Mouse (Mus musculus): ENCODE measurements around the gene Slc5a1. TPM values are rescaled to one million over a fixed set of nuclear protein-coding genes. Genes with fewer than 3 reads are reported as not detected.

Slc5a1 gene
- polyA plus RNA-seq, 1 experiment from 2014 or later = 0.04 TPM

DNA sequence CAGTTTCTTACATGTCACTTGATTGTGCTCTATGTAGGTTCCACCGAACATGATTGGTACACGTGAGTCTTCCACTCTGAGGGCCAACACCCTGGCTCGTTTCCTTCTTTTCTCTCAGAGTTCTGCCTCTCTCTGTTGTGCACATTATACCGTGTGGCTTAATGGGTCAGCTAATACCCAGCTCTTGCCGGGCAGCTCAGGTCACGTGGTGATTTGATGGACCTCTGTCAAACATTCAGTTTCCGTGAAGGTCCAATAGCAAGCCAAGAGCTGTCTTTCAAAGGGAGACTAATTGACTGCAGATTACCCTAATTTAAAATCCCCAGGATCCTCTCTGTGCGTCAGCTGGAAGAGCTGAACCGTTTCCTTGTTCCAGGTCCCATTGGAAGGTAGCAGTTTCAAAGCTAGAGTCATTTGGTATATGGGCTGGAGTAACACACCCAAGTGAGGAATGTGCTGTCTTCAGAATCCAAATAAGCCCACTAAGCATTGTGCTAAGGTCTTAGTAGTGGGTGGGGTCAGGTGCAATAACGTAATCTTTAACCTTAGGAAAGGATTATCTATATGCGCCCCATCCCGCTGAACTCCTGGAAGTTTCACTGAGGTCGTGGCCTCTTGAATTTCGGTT lies 3.9 kb downstream of the Slc5a1 start:
- no peak overlapping the region for H3K4me3 ChIP-seq
- H3K9ac ChIP-seq = no peak overlapping the region
- H3K4me2 ChIP-seq = no peak overlapping the region
- peaks cover 25% of the 10 kb centered on the region for H3K27me3 ChIP-seq
- no peaks in the 10 kb centered on the region for H3K9me3 ChIP-seq (replicated peaks)
- no peak overlapping the region for H3K27ac ChIP-seq
- ATAC-seq = no peak
- no peaks in the 10 kb centered on the region for H3K36me3 ChIP-seq (ENCODE audit: poor library complexity, severe bottlenecking)
- 73% methylated on average over 14 of the region's 14 CpGs for WGBS
- 0 out of 2 replicates have a peak, but pooled peaks cover 5% of the 10 kb centered on the region for H3K4me1 ChIP-seq

DNA sequence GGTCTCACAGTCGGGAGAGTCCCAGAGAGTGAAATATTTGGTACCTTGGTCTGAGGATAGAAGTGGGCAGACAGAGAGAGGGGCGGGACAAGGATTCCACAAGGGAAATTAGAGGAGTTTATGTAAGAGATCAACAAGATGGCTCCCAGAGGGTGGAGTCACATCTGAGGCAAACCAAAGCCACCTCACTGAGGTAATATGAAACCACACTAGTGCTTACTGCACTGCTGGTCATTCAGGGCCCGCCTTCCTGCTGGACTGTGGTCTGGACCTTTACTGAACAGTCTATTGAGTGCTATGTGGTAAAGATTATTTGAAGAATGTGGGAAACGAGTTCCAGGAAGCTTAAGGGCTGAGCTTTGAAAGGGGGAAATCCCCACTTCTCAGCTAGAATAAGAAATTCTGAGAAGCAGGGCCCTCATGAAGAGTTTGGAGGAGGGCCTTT lies 17.9 kb downstream of the Slc5a1 start:
- no peaks in the 10 kb centered on the region for H3K4me1 ChIP-seq
- H3K9ac ChIP-seq = no peak overlapping the region
- no peak for ATAC-seq
- no peaks in the 10 kb centered on the region for H3K27me3 ChIP-seq
- no peak overlapping the region for H3K4me2 ChIP-seq
- no peaks in the 10 kb centered on the region for H3K9me3 ChIP-seq (replicated peaks)
- no peaks in the 10 kb centered on the region for H3K36me3 ChIP-seq (ENCODE audit: poor library complexity, severe bottlenecking)
- 52% methylated on average over 4 of the region's 4 CpGs for WGBS
- H3K27ac ChIP-seq = no peak overlapping the region
- H3K4me3 ChIP-seq = no peak overlapping the region

DNA sequence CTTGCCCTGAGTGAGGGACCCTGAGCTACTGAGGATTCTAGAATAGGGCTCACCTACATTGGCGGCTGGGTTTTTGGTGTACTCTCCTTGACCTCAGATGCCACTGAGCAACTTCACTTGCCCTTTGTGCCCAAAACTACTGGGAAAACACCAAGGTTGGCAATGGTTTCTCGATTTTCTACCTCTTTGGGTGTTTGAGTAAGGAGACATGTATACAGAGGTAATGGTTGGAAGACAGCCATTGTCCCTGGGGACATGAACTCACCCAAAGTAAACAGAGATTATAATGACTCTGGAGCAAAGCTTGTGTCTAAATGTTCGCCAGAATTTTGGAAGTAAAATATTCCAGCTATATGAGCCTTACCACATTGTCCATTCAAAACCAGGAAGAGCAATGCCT lies 19.6 kb downstream of the Slc5a1 start:
- WGBS = 77% methylated on average over 3 of the region's 3 CpGs

DNA sequence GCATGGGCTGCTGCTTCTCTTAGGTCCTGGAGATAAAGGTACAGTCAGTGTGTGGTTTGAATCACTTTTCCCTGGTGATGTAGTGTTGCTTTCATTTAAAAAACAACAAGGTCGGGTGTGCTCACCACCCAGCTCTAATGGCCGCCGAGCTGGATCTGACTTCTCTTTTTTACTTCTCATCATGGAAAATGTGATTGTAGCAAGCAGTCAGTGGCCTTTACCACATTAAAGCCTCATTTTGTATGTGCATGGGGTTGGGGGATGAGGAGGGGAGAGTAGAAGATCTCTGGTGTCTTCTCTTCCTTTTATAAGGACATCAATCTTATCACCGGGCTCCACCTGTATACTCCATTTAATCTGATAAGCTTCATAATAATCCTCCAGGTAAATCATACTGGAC lies 21.3 kb downstream of the Slc5a1 start:
- Histone ChIP-seq H3K4me3 (no peak overlapping the region), H3K9ac (no peak overlapping the region), H3K9me3 (replicated peaks) (no peaks in the 10 kb centered on the region), H3K27ac (no peak overlapping the region), H3K4me2 (no peak overlapping the region), H3K36me3 (ENCODE audit: poor library complexity, severe bottlenecking) (no peaks in the 10 kb centered on the region), H3K27me3 (no peaks in the 10 kb centered on the region), H3K4me1 (no peaks in the 10 kb centered on the region)
- WGBS = 88% methylated on average over 4 of the region's 4 CpGs
- no peak for ATAC-seq

More for the DNA sequence above, 19.6 kb downstream of the Slc5a1 start:
- H3K27me3 ChIP-seq = no peaks in the 10 kb centered on the region
- no peak for ATAC-seq
- H3K27ac ChIP-seq = no peak overlapping the region
- no peaks in the 10 kb centered on the region for H3K9me3 ChIP-seq (replicated peaks)
- H3K9ac ChIP-seq = no peak overlapping the region
- H3K4me3 ChIP-seq = no peak overlapping the region
- no peaks in the 10 kb centered on the region for H3K4me1 ChIP-seq
- no peak overlapping the region for H3K4me2 ChIP-seq
- H3K36me3 ChIP-seq (ENCODE audit: poor library complexity, severe bottlenecking) = no peaks in the 10 kb centered on the region

DNA sequence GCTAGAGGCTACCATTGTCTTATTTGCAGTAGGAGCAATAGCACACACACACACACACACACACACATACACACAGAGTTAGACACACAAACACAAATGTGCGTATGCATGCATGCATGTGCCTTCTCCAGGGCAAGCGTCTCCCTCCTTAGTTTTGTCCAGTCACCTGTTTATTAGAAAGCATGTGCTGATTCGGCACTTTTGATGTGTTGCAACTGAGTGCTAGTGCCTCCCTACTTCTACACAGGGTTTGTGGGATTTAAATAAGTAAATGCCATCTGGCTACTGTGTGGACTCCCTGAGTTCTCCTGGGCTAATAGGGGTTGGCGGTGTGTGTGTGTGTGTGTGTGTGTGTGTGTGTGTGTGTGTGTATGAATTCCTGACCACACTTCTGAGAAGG lies 30.1 kb downstream of the Slc5a1 start:
- no peak overlapping the region for H3K27ac ChIP-seq
- no peak overlapping the region for H3K4me3 ChIP-seq
- H3K4me1 ChIP-seq = no peaks in the 10 kb centered on the region
- H3K9ac ChIP-seq = no peak overlapping the region
- no peaks in the 10 kb centered on the region for H3K27me3 ChIP-seq
- H3K9me3 ChIP-seq (replicated peaks) = no peaks in the 10 kb centered on the region
- 94% methylated on average over 4 of the region's 4 CpGs for WGBS
- no peak overlapping the region for H3K4me2 ChIP-seq
- ATAC-seq = no peak
- H3K36me3 ChIP-seq (ENCODE audit: poor library complexity, severe bottlenecking) = no peaks in the 10 kb centered on the region

DNA sequence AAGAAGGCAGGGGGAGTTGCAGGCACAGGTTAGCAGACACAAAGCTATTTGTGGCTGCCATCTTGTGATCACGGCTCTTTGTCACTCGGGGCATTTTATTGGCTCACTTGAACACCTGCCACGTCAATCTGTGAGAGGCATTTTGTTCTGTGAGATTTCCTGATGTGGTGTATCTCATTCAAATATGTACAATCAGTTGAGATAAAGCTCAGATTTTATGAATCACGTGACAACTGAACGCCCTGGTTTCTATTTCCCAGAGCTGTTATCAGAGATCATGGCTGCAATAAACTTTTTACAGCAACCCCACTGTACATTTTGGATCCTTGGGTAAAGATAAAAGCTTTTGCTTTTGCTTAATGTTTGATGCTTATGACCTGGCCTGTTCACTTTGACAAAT lies 31.6 kb downstream of the Slc5a1 start:
- no peaks in the 10 kb centered on the region for H3K36me3 ChIP-seq (ENCODE audit: poor library complexity, severe bottlenecking)
- H3K27ac ChIP-seq = no peak overlapping the region
- no peaks in the 10 kb centered on the region for H3K27me3 ChIP-seq
- H3K9ac ChIP-seq = no peak overlapping the region
- H3K4me2 ChIP-seq = no peak overlapping the region
- H3K9me3 ChIP-seq (replicated peaks) = no peaks in the 10 kb centered on the region
- WGBS = 89% methylated on average over 5 of the region's 5 CpGs
- no peak overlapping the region for H3K4me3 ChIP-seq
- ATAC-seq = no peak
- no peaks in the 10 kb centered on the region for H3K4me1 ChIP-seq

DNA sequence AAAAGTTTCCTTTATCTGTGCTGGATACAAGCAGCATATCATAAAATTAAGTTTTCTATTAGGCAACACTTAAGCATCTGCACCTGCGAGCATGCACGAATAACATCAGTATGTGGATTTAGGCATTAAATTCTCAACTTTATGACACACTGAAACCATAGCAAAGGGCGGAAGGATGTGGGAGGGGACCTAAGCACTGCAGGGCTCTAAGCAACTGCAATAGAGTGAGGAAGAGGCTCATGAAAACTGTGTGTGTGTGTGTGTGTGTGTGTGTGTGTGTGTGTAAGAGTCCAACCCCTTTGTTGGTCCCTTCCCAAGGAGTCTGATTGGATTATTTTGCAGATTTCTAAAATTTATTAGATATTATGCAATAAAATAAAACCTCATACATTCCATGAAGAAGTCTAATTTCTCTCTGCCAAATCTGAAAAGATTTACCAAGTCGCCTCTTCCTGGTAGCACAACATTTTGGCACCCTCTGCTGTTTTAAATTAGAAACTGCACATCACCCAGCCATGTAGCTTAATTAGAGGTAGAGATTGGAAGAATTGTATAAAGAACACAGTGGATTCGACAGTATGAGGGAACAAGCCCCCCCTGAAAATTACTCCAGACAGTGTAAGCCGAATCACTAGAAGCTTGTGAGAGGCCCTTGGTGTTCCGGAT lies 38.9 kb downstream of the Slc5a1 start:
- H3K9ac ChIP-seq = no peak overlapping the region
- H3K36me3 ChIP-seq (ENCODE audit: poor library complexity, severe bottlenecking) = no peaks in the 10 kb centered on the region
- H3K27ac ChIP-seq = no peak overlapping the region
- no peak for ATAC-seq
- H3K4me3 ChIP-seq = no peak overlapping the region
- no peaks in the 10 kb centered on the region for H3K9me3 ChIP-seq (replicated peaks)
- H3K27me3 ChIP-seq = no peaks in the 10 kb centered on the region
- H3K4me2 ChIP-seq = no peak overlapping the region
- H3K4me1 ChIP-seq = no peaks in the 10 kb centered on the region
- WGBS = 56% methylated on average over 7 of the region's 7 CpGs

DNA sequence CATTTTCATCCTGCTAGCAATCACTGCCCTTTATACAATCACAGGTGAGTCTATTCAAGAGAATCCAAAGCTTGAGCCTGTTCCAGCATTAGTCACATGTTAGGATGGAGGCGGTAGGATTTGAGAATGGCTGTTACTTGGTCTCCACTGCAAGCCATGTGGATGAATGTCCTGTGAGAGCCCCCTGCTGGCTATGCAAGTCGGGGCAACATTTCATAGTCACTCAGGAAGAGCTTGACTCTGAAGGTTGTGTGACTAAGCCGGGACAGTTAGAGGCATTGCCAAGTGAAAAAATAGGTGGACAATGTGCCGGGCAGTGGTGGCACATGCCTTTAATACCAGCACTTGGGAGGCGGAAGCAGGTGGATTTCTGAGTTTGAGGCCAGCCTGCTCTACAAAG lies 40.0 kb downstream of the Slc5a1 start:
- Histone ChIP-seq H3K4me2 (no peak overlapping the region), H3K9ac (no peak overlapping the region), H3K27ac (no peak overlapping the region), H3K4me1 (no peaks in the 10 kb centered on the region), H3K4me3 (no peak overlapping the region), H3K36me3 (ENCODE audit: poor library complexity, severe bottlenecking) (no peaks in the 10 kb centered on the region), H3K9me3 (replicated peaks) (no peaks in the 10 kb centered on the region), H3K27me3 (no peaks in the 10 kb centered on the region)
- WGBS = 61% methylated on average over 5 of the region's 5 CpGs
- no peak for ATAC-seq

DNA sequence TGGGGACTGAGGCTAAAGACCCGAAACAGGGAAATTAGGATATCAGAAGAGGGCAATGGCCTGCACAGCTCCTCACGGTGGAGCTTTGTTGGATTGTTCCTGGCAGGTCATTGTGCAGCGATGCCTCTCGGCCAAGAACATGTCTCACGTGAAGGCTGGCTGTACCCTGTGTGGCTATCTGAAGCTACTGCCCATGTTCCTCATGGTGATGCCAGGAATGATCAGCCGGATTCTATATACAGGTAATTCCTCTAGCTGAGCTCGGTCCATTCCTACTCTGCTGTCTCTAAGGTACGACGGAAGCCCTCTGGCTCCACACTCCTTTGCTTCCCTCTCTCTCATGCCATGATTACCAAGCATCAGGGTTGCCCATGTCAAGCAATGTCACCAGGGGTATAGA lies 42.8 kb downstream of the Slc5a1 start:
- H3K4me1 ChIP-seq = no peaks in the 10 kb centered on the region
- 84% methylated on average over 9 of the region's 9 CpGs for WGBS

DNA sequence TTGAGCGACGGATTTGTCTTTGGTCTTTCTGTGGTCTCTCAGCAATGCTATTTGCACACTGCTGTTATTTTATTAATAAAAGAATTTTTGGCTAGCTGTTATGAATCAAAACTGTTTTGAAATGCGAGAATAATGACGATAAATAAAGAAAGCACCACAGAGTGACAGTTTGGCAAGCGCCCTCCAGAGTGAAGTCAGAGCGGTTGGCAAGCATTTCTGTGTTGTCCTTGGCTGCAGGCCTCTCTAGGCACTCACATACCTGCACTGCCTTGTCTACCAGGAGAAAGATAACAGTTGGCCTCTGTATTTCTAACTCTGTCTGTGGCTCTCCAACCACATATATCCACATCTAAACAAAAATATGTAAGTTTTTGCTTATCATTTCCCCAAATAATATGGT lies 43.7 kb downstream of the Slc5a1 start:
- Histone ChIP-seq H3K36me3 (ENCODE audit: poor library complexity, severe bottlenecking) (no peaks in the 10 kb centered on the region), H3K4me1 (no peaks in the 10 kb centered on the region), H3K4me2 (no peak overlapping the region), H3K9ac (no peak overlapping the region), H3K9me3 (replicated peaks) (no peaks in the 10 kb centered on the region), H3K27me3 (no peaks in the 10 kb centered on the region), H3K4me3 (no peak overlapping the region), H3K27ac (no peak overlapping the region)
- no peak for ATAC-seq
- WGBS = 79% methylated on average over 6 of the region's 6 CpGs

More for the DNA sequence above, 42.8 kb downstream of the Slc5a1 start:
- Histone ChIP-seq H3K9me3 (replicated peaks) (no peaks in the 10 kb centered on the region), H3K4me3 (no peak overlapping the region), H3K4me2 (no peak overlapping the region), H3K27ac (no peak overlapping the region), H3K36me3 (ENCODE audit: poor library complexity, severe bottlenecking) (no peaks in the 10 kb centered on the region), H3K9ac (no peak overlapping the region), H3K27me3 (no peaks in the 10 kb centered on the region)
- no peak for ATAC-seq

DNA sequence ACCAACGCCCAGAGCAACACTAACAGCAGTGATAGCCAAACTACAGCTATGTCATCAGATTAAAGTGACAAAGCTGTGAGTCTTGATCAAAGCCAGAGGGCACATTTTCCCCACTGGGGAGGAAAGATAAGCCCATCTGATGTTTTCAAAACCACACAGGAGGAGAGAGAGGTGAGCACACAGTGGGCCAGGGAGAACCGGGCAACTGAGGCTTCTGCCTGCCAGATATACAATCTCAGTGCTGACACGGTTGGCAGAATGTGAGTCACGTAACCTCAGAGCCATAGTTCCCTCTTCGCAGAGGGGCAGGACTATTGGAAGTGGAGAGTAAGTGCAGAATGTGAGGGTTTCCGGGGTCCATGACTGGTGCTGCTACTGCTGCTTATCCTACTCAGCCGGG lies 89.5 kb downstream of the Slc5a1 start:
- no peak overlapping the region for H3K9ac ChIP-seq
- 64% methylated on average over 7 of the region's 7 CpGs for WGBS
- no peak for ATAC-seq
- H3K9me3 ChIP-seq (replicated peaks) = no peaks in the 10 kb centered on the region
- H3K36me3 ChIP-seq (ENCODE audit: poor library complexity, severe bottlenecking) = no peaks in the 10 kb centered on the region
- no peak overlapping the region for H3K4me3 ChIP-seq
- H3K4me1 ChIP-seq = 0 out of 2 replicates have a peak, but pooled peaks cover 4% of the 10 kb centered on the region
- H3K27me3 ChIP-seq = no peaks in the 10 kb centered on the region
- no peak overlapping the region for H3K4me2 ChIP-seq
- H3K27ac ChIP-seq = no peak overlapping the region

DNA sequence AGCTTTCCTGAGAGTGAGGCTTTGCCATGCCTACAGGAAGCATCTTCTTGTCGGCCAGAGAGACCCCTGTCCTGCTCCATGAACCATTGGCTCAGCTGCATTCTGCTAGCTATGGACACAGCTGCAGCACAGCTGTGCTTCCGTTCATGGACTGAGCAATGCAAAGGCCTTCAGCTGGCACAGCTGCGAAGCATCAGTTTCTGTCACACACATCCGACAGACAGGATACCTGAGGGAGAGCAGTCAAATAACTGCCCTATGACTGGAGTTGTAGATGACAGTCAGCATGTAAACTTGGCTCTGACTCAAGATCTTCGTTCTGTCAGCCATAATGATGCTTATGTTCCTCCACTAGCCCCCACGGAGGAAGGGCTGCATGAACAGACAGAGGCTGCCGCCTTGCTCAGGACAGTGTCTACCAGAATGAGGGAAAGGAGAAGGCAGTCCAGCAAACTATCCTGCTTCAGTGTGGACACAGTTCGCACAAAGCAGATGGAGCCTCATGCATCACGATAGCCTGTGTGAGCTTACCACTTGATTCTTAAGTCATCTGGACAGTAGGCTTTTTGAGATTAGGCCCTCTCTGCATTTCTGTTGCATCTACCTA lies 91.3 kb downstream of the Slc5a1 start:
- Histone ChIP-seq H3K9ac (no peak overlapping the region), H3K27ac (no peak overlapping the region), H3K4me2 (no peak overlapping the region), H3K36me3 (ENCODE audit: poor library complexity, severe bottlenecking) (no peaks in the 10 kb centered on the region), H3K9me3 (replicated peaks) (no peaks in the 10 kb centered on the region), H3K4me1 (0 out of 2 replicates have a peak, but pooled peaks cover 4% of the 10 kb centered on the region), H3K27me3 (no peaks in the 10 kb centered on the region), H3K4me3 (no peak overlapping the region)
- no peak for ATAC-seq
- WGBS = 83% methylated on average over 9 of the region's 9 CpGs

Data from forebrain, embryonic 13.5 days (tissue).